Mouse (Mus musculus) right cerebral cortex, adult 18-20 months (tissue): ENCODE data around the gene Dnaja2.
A peak's percentile ranks its signal among the peaks of the same experiment; 100 is the strongest.

Experiments used
- DNase-seq: peaks from one replicate; pipeline ENCODE4 v3.0.0; 2022; ENCODE audit warnings: mixed read lengths

Dnaja2 gene

DNA sequence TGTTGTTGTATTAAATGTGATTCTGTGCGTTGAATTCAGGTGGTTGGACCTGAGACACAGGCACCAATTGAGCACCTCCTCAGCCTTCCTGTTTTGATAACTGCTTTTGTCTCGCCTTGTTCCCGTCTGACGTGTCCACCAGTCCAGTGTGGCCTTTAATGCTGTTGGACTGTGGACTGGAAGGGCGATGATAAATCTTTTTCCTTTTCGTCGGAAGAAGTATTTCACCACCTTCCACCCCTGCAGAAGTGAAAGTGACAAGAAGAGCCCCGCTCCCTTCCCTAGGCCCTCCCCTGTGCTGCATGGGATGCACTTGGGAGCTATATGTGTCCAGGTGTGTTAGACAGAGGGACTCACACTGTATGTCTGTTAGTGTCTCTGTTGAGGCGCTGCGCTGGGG, 54.7 kb downstream of the Dnaja2 start:
- no peak for DNase-seq

DNA sequence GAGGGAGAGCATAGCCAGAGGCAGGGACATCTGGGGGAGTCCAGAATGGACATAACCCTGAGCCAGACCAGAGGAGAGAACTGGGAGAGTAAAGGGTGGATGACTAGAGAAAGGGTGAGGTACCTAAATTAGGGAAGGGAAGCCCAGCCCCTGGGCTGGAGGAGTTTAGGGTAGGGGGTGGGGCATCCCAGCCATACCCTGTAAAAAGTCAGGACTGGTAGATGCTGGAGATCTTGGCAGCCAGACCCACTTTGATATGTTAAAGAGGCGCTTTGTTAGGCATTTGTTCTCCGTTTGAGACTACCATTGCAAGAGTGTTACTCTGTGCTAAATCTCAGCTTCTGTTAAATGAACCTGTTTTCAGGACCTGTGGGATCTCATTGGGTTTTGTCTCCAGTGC, 56.6 kb downstream of the Dnaja2 start:
- DNase-seq: no peak

DNA sequence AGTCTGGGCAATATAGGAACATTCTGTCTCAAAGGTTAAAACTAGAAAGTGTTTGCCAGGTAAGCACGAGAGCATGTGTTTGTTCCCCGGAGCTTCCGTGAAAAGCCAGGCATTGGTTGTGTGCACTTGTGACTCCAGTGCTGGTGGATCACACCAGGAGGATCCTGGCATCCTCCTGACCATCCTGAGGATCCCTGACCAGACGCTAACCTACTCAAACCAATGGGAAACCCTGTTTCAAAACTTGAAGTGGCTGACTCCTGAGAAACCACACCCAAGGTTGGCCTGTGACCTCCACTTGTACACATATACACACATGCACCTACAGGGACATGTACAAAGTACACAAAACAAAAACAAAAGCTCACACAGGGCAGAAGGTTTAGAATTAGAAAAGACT, 58.4 kb downstream of the Dnaja2 start:
- no peak for DNase-seq

DNA sequence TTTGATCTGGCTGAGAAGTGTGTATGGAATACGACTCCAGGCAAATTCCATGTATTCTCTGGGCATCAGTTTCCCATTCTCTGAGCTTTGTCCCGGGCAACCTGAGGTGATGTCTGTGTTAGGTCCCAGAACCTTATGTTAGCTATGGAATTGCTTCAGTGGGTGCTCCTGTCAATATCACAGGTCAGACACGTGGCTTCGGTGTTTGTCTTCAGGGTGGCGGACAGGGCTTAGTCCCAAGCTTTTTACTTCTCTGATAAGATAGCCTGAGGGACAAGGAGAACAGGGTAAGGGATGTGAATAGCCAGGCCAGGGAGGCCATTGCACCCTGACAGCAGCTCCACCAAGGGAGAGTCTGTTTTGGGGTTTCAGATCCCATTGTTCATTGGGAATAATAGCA, 59.0 kb downstream of the Dnaja2 start:
- no peak for DNase-seq

DNA sequence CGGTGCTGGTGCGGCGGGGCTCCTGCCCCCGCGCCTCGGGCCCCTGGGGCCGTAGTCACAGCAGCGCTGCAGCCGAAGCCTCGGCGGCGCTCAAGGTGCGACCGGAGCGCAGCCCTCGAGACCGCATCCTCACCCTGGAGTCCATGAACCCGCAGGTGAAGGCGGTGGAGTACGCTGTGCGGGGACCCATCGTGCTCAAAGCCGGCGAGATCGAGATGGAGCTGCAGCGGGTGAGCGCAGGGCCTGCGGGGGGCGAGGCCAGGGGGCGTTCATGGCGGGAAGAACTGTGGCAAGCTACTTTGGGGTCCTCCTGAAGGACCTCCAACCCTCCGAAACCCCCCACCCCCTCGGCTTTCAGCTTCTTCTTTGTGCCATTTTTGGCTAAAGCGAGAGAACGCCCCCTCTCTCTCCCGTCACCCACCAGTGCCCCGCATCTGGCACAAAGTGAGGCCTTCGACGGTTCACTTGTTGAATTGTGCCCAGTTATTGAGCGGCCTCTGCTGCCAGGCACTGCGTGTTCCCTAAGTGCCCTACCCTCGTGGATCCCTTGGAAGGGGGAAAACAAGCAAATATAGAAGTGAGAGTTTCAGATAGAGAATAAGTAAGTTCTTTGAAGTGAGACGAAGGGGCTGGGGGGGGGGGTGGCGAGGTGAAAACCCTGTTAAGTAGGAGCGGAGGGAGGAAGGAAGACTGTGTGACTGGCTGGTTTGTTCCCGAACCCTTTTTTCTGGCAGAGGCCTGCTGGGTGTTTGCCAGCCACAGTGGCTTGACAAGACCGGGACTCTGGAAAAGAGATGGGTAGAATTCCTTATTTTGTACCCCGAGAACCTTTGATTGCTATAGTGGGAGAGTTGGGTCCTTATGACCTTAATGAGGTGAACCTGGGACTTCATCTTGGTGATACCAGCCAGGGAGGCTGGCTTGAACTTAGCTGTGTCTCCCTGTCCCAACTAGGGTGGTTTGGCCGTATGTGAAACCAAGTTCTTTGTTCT, 61.9 kb downstream of the Dnaja2 start:
- peak; percentile 63 for DNase-seq

DNA sequence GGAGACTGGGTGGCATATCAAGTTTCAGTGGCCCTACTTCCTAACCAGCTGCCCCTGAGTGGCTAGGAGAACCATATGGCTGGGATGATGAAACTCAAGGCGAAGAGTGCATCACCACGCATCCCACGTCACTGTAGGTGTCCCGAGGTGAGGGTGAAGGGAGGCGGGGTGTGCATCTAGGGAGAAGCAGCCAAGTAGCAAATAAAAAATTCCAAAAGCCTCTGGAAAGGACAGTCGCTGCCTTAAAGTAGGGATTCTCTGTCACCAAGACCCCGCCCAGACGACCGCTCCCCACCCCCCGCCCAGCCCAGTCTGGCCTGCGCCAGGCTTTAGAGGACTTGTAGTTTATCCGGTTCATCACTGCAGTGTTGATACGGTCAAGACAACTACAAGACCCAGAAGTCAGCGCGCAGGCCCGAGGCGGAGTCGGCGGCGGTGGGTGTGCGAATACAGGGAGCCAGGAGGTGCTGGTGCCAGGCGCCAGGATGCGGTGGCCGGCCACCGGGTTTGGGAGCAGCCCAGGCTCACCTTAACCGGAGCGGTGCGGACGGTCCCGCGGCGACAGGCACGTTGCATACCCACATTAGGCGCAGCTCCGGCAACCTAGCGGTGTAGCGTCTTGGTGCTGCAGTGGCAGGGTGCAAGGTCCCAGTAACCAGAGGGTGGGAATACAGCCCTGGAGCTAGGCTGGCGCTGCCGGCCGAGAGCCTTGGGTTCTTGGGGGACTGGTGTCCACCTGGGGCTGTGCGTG, 62.8 kb downstream of the Dnaja2 start, which contains the start of gene Gpt2:
TSS of gene Gpt2 (plus strand) at position 452 of the 751 bp plus-strand sequence.
- peak; percentile 98 for DNase-seq

DNA sequence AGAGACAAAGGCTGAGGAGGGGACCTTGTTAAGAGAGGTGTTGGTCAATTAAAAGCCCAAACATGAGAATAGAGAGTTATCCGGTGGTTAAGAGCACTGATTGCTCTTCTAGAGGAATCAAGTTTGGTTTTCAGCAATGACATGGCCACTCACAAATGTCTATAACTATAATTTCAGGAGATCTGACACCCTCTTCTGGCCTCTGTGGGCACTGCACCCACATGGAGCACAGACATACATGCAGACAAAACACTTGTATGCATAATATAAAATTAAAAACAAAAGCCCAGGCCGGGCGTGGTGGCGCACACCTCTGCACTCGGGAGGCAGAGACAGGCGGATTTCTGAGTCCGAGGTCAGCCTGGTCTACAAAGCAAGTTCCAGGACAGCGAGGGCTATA, 65.6 kb downstream of the Dnaja2 start:
- no peak for DNase-seq

DNA sequence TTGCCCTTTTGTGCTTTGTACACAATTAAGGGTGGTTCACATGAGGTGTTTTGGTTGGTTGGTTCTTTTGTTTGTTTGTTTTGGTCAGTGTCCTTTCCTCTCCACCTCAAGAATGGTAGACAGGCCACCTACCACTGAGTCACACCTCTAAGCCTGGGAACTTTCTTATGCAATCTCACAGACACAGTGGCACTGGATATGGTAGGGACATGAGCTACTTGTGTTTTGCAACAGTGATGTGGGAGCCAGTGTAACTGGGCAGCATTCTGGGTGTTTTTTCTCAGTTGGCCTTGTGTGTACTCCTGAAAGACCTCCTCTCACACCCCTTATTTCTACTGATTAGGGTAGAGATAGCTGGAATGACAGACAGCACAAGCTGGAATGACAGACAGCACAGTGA, 66.5 kb downstream of the Dnaja2 start:
- no peak for DNase-seq

DNA sequence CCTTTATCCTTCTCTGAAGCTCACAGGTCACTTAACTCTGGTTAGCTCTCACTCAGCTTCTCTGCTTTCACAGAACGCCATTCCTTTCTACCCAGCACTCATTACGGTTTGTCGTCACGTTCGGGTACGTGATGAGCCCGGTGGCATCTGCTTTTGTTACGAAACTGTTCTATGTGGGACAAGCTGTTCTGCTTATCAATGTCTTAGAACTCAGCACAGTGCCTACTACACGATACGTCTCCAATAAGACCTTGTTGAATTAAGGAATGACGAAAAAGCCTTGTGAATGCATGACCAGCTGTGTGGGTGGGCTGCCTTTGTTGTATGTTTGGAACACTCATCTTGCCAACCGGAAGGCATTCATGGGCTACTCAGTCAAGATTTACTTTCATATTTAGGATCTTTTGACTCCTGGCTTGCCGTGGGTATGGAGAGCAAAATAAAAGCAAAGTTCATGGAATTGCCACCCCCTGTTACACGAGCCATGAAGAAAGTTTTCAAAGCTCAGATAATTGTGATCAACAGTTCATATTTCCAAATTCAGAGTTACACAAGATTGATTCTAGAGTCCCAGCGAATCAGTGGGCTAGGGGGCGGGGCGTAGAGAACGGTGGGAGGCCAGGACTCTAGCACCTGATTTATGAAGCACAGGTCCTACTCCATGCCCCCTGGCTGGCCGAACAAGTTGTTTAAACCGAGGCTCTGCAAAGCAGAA, 67.1 kb downstream of the Dnaja2 start:
- DNase-seq: no peak
